Mouse (Mus musculus) megakaryocyte progenitor cell, adult 5-6 weeks (primary cell): ENCODE results near the gene Cpne1. TPM values are rescaled to one million over a fixed set of nuclear protein-coding genes. Genes with fewer than 3 reads are reported as not detected.

Experiments
- ATAC-seq: replicated peaks from 2 replicates; pipeline ENCODE4 v1.8.0; 2016; ENCODE audit warnings: mild to moderate bottlenecking, moderate TSS enrichment, inconsistent platforms; ENCODE audit not compliant: poor library complexity
- total RNA-seq, 2 experiments: library from RNA; stranded (forward) in 1 of 2; stranded (reverse) in 1 of 2; fragments of 157-497, 149-512 nt in 1 of 2; fragments of 200-1000 nt in 1 of 2; gene quantifications; 2 replicates each; pipeline versions ENCODE4 v1.2.3 to v1.2.4; 2015 to 2017

Cpne1 gene
- total RNA-seq, 2 experiments from 2014 or later, result 26.1 to 36.8 TPM

DNA sequence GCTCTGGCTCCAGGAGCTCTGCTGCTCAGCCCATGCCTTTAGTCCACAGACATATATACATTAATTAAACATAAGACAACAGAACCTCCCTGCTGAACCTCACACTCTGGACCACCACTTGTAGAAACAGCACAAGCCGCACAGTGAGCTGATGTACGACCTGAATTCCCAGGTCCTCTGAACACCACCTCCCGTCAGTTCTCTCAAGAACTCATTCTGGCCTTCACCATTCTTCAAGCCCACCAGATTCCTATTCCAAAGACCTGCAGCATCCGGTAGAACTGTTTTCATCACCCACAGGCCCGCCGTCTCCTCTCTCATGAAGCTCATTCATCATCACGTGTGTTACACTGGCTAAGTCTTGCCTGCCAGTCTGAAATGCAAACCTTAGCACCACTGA is 31.4 kb downstream of the Cpne1 start:
- no peak for ATAC-seq

DNA sequence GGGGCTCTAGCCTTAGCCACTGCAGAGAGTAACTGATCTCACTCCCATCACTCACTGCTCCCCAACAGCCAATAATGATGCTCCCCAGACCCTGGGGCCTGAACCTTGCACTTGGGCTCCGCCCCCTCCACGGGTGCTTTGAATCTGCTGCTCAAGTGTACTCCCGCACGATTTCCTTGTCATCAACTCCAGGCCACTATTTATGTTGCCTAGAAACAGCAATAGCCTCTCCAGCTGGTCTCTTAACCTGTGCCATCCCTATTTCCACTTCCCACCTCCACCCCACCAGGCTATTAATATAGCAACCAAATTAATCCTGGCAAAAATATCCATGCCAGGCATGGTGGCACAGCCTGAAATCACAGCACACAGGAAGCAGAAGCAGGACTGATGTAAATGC is 32.1 kb downstream of the Cpne1 start:
- no peak for ATAC-seq

DNA sequence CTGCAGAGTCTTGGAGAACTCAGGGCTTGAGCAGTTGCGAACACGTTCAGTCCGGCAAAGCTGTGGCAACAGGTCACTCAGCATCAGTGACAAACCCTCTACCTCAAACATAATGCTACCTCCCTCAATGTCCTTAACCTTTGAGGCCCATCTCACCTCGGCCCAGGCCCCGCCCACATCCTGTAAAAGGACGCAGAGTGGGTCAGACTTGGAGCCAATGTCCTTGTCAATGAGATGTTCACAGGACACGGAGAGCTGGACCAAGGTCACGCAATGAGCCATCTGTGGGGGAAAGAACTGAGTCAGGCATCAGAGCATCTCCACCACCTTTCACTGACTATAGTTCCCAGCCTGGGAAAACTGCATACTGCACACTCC is 32.6 kb downstream of the Cpne1 start:
- ATAC-seq, result no peak

DNA sequence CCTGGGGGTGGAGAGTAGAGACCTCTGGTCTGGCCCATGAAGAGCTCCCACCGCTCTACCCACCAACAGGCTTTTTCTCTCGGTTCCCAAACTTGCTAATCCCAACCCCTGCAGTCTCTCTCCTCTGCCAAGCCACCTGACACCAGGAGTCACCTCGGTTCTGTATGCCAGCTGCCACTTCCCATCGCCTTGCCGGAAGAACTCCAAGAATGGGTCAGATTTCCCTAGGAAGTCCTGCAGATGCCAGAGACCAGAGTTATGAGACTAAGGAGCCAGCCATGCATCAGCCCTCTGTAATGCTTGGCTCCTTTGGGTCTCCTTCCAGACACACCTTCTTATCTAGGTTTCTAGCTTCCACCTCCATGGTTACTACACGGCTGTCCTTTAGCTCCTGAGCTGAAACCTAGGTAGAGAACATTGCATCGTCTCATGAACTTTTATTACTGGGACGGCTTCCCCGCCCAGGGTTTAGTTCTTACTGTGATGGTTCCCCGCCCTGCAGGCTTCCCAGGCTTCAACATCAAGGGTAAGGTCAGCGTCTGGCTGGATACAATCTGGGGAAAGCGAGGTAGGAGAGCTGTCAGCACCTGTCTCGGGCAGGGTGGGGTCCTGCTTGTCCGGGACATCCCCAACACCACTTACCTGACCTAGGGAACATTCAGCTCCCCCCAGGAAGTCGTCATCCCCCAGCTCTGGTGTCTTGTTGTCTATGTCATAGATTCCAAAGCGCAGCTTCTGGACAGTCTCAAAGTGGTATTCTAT is 33.2 kb downstream of the Cpne1 start:
- no peak for ATAC-seq

DNA sequence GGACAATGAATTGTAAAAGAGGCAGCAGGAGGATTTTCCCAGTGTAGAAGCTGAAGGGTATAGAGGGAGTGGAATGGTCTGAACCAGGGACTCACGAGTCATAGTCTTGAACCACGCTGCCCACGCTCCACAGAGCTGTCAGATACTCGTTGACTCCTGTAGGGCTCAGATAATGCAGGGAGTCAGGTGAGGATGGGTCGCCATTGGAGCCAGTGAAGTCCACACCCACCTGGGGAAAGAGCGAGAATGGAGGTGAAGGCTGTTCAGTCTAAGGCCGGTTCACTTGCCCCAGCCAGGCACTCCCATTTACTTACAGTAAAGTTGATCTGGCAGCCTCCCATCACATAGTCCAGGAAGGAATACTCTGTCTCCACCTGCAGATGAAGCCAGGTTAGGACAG is 34.3 kb downstream of the Cpne1 start:
- ATAC-seq, result peak; percentile 29; the same call in 1 of the 2 replicates

DNA sequence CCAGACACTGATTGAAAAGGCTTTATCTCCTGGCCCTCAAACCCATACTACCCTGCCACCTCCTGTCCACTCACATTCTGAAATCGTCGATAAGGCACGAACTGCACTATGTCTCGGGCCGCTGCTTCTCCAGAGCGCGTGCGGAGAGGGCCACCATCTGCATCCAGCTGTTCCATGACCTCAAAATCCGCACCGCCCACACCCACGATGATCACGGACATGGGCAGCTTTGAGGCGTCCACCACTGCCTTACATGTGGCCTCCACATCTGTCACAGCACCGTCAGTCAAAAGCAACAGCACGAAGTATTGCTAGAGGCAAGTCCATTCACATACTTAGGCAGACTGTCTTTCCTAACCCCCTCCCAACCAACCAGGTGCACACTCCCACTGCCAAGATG is 38.0 kb downstream of the Cpne1 start:
- ATAC-seq, result no peak

DNA sequence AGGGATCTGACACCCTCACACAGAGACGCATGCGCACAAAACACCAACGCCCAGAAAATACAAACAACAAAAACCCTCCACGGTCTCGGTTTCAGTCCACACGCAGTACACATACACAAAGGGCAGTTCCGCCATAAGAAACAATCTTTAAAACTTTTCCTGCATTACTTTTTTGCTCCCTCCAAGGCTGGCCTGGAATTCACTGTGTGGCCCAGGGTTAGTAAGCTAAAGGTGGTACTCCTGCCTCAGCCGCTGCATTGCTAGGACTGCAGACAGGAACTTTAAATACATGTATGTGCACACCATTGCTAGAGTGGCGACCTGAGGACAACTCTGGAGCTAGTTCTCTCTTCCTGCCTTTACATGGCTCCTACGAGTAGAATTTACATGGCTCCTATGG is 40.5 kb downstream of the Cpne1 start:
- no peak for ATAC-seq

DNA sequence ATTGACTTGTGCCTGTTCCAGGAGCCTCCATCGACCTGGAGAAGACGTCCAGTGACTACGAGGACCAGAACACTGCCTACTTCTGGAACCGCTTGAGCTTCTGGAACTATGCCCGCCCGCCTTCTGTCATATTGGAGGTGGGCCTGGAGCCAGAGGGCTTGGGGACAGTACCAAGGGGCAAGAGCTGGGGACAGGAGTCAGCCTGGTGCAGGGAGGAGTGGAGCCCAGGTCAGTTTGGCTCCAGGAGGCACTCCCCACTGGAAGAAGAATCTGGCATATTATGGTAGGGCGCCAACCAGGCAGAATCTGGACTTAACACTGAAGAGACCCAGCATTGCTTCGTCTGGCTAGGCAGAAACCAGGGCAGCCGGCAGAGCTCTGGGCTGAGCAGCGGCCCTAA is 43.8 kb downstream of the Cpne1 start:
- no peak for ATAC-seq

DNA sequence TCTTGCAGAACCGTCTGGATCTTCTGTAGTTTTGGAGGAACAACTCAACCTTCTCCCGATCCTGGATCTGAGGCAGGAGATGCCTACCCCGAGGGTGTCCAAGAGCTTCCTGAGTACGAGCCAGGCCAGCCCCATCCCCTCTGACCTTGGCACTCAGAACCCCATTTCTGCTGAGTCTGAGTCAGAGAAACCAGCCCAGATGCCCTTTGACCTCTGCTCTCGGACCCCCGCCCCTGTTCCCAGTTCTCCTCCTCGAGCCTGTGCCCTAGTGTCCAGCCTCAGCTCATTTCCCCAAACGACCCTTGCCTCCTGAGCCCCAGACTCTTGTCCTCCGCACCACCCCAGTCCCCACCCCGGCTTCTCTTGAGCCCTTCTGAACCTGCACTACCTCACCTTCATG is 45.6 kb downstream of the Cpne1 start:
- ATAC-seq, result no peak

DNA sequence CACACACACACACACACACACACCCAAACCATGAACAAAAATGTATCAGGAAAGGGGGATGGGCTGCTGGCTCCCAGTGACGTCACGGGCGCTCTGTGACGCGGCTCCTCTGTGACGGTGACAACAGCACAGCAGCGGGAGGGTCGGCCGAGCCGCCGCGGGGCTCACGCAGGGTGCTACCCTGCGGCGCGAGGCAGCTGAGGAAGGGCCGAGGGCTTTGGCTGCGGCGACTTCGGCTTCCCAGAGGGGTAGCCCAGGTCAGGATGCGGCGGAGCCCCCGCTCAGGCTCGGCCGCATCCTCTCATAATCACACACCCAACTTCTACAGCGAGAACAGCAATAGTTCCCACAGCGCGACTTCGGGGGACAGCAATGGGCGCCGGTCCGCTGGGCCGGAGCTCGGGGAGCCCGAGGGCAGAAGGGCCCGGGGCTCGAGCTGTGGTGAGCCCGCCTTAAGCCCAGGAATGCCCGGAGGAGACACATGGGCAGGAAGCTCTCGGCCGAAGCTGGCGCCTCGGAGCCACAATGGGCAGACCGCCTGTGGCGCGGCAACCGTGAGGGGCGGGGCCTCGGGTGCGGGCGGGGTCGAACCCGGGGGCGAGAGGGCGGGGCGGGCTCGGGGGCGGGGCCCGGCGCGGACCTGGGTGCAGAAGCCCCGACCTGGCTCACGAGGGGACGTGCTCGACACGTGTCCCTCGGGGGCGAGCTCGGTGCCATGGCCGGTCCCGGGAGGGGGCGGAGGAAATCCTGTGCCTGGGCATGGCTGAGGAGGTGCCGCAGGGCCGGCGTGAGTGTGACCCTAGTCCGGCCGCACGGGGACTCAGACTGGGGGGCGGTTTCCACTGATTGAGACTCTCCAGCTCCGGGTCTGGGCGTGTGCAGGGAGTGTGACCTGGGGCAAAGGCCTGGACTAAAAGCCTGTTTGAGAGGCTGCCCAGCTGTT is 46.4 kb downstream of the Cpne1 start, which contains the start of gene Spag4:
Spag4 (plus strand) TSS at position 77 of the 943 bp plus-strand sequence.
- ATAC-seq, result peak; percentile 77

DNA sequence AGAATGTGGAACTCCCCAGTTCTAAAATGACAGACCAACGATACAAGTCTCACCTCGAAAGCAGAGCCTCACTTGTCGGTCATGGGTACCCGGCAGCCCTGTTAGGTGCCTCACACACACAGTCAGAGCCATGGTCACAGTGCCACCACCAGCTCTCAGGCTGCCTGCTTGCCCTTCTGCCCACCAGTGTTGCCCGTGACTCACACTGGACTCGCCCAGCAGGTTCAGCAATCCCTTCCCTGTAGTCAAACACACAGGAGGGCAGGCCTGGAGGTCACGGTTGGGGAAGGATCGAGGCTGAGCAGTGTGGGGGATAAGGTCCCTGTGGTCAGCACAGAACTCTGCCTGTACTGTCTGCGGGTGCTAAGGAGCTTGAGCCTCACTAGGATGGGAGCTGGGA is 58.9 kb downstream of the Cpne1 start, which contains the start of gene Fer1l4:
Fer1l4 (minus strand) TSS at position 132 of the 400 bp plus-strand sequence.
- ATAC-seq, result no peak

DNA sequence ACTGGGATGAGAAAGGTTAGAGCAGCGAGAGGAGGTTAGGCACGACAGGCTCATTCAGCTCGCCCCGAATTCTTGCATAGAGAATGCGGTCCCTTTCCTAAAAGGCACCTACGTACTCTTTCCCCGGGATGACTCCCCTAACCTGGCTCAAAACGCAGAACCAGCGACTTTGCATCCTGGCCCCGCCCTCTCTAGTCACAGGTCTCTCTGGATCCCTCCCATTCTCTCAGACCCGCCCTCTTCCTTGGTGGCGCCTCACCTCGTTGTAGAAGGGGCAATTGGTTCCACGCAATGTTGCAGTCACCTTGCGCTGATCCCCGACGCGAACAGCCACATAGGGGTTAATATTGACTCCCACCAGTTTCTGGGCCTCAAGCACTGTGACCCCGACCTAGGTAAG is 63.8 kb downstream of the Cpne1 start:
- ATAC-seq, result peak; percentile 64; the same call in 1 of the 2 replicates

DNA sequence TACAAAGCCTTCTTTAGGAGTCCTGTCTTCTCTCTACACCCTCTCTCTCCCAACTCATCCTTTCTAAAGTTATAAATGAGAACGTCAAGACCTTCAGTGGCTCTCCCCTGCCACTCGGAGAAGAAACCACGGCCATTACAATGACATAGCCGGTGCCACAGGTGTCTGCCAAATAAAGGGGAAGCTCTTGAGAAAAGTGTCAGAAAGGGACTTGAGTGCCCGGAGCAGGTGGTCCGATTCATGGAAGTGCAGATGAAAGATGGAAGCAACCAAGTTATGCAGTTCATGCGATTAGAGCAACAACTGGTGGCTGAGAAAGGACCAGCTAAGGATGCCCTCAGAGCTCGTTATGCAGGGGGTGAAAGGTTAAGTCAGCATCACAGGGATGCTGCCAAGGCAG is 68.9 kb downstream of the Cpne1 start:
- ATAC-seq, result no peak

DNA sequence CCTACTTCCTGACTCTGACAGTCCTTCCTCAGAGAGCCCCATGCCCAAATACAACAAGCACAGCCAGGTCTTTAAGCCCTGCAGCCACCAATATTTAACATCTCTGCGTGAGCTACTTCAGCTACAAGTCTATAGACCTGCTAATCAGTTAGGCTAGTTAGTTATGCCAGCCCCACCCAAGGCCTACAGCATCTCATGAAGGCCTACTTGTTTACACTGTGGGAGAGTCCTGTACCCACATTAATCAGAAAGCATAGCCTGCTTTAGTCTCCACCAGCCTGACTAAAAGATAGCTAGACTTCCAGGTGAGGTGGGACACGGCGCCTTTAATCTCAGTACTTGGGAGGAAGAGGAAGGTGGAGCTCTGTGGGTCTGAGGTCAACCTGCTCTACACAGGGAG is 72.4 kb downstream of the Cpne1 start:
- ATAC-seq, result no peak

DNA sequence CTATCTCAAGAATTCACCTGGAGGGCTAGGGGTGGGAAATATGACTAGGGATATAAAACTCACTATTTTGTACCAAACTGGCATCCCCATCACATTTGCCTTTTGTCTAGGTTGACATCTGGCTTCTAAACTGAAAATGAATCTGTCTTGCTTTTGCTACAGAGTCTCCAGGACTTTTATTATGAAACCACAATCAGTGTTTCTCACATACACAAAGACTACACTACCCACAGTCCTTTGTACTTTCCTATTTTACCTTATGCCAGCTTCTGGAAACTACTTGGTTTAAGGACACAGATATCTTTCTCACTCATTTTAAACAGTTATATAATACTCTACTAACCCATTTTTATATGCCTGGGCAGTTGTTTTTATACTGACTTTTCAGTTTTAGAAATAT is 86.3 kb downstream of the Cpne1 start:
- no peak for ATAC-seq

Other genes with a start within 250 kb of the Cpne1 start
- 39.6 and 40.4 TPM in 2 replicates for gene Uqcc1, start 181.7 kb downstream of the Cpne1 start, total RNA-seq (2015)
- 51.5 and 55.1 TPM in 2 replicates for gene Uqcc1, start 181.7 kb downstream of the Cpne1 start, total RNA-seq (2017)
- not detected in 2 replicates for gene Gm15557, start 171.2 kb downstream of the Cpne1 start, total RNA-seq (2015)
- not detected in 2 replicates for gene Gm15557, start 171.2 kb downstream of the Cpne1 start, total RNA-seq (2017)
- gene Gdf5, start 166.6 kb downstream of the Cpne1 start, total RNA-seq (2015), result not detected in 2 replicates
- not detected in 2 replicates for gene Gdf5, start 166.6 kb downstream of the Cpne1 start, total RNA-seq (2017)
- 9.6 and 12.7 TPM in 2 replicates for gene Cep250, start 155.5 kb downstream of the Cpne1 start, total RNA-seq (2015)
- 30.7 and 44.6 TPM in 2 replicates for gene Cep250, start 155.5 kb downstream of the Cpne1 start, total RNA-seq (2017)
- gene 6430550D23Rik, start 104.0 kb downstream of the Cpne1 start, total RNA-seq (2015), result 0.10 and 0.74 TPM in 2 replicates
- gene 6430550D23Rik, start 104.0 kb downstream of the Cpne1 start, total RNA-seq (2017), result 0.20 and 0.92 TPM in 2 replicates
- 206 and 246 TPM in 2 replicates for gene Ergic3, start 103.9 kb downstream of the Cpne1 start, total RNA-seq (2015)
- gene Ergic3, start 103.9 kb downstream of the Cpne1 start, total RNA-seq (2017), result 65.3 and 76.8 TPM in 2 replicates
- gene Fer1l4, start 59.0 kb downstream of the Cpne1 start, total RNA-seq (2015), result not detected in 2 replicates
- not detected in 2 replicates for gene Fer1l4, start 59.0 kb downstream of the Cpne1 start, total RNA-seq (2017)
- 1.3 and 1.7 TPM in 2 replicates for gene Spag4, start 46.8 kb downstream of the Cpne1 start, total RNA-seq (2015)
- 2.6 and 3.3 TPM in 2 replicates for gene Spag4, start 46.8 kb downstream of the Cpne1 start, total RNA-seq (2017)
- gene Rbm12, start within 50 bp of the Cpne1 start, total RNA-seq (2015), result 34.4 and 44.8 TPM in 2 replicates
- 33.6 and 59.0 TPM in 2 replicates for gene Rbm12, start within 50 bp of the Cpne1 start, total RNA-seq (2017)
- gene Gm28036, start 15.1 kb upstream of the Cpne1 start, total RNA-seq (2015), result 1.6 and 6.4 TPM in 2 replicates
- gene Gm28036, start 15.1 kb upstream of the Cpne1 start, total RNA-seq (2017), result 23.1 and 25.5 TPM in 2 replicates
- gene Romo1, start 32.1 kb upstream of the Cpne1 start, total RNA-seq (2015), result 104 and 134 TPM in 2 replicates
- gene Romo1, start 32.1 kb upstream of the Cpne1 start, total RNA-seq (2017), result 13.2 and 27.2 TPM in 2 replicates
- gene Nfs1, start 32.2 kb upstream of the Cpne1 start, total RNA-seq (2015), result 54.3 and 71.4 TPM in 2 replicates
- gene Nfs1, start 32.2 kb upstream of the Cpne1 start, total RNA-seq (2017), result 32.4 and 35.0 TPM in 2 replicates
- gene Rbm39, start 68.3 kb upstream of the Cpne1 start, total RNA-seq (2015), result 515 and 549 TPM in 2 replicates
- 502 and 605 TPM in 2 replicates for gene Rbm39, start 68.3 kb upstream of the Cpne1 start, total RNA-seq (2017)
- gene Phf20, start 84.5 kb upstream of the Cpne1 start, total RNA-seq (2015), result 42.8 and 46.8 TPM in 2 replicates
- 53.8 and 61.2 TPM in 2 replicates for gene Phf20, start 84.5 kb upstream of the Cpne1 start, total RNA-seq (2017)
- gene Cnbd2, start 200.3 kb upstream of the Cpne1 start, total RNA-seq (2015), result 2.7 TPM in 2 replicates
- 3.6 and 4.9 TPM in 2 replicates for gene Cnbd2, start 200.3 kb upstream of the Cpne1 start, total RNA-seq (2017)
- 1.8 and 4.2 TPM in 2 replicates for gene Scand1, start 200.7 kb upstream of the Cpne1 start, total RNA-seq (2015)
- 5.6 and 17.2 TPM in 2 replicates for gene Scand1, start 200.7 kb upstream of the Cpne1 start, total RNA-seq (2017)